Mouse (Mus musculus): ENCODE results near the gene Hpca. TPM values are rescaled to one million over a fixed set of nuclear protein-coding genes. Genes with fewer than 3 reads are reported as not detected.
A peak's percentile ranks its signal among the peaks of the same experiment; 100 is the strongest.

Hpca gene
- polyA plus RNA-seq, 1 experiment from 2014 or later, result 2.7 TPM

GRCm38 (mm10) chr4:129082379-129083115, 39.3 kb downstream of the Hpca start:
- no peak overlapping the region for H3K27ac ChIP-seq (ENCODE audit: low read depth)
- 0 out of 2 replicates have a peak, but pooled peaks have one; percentile 40 for ATAC-seq (replicated peaks; ENCODE audit: low FRiP score, low TSS enrichment, low read depth)
- H3K4me3 ChIP-seq (ENCODE audit: low read depth, low read length), result no peak overlapping the region
- peak; percentile 79 for DNase-seq (ENCODE audit: low spot score)
- H3K9ac ChIP-seq (ENCODE audit: low read length), result no peak overlapping the region
- H3K4me1 ChIP-seq (replicated peaks; ENCODE audit: control insufficient read depth, insufficient read depth, low read length), result no peaks in the 10 kb centered on the region
- peaks cover 50% of the 10 kb centered on the region for H3K36me3 ChIP-seq (ENCODE audit: control insufficient read depth, insufficient read depth, low read length)
- peaks cover 4% of the 10 kb centered on the region; the same call in 1 of the 2 replicates for H3K9me3 ChIP-seq (ENCODE audit: control insufficient read depth, low read length)
- H3K4me2 ChIP-seq (ENCODE audit: low read length), result no peak overlapping the region
- 51% methylated on average over 10 of the region's 10 CpGs for WGBS
- no peaks in the 10 kb centered on the region for H3K27me3 ChIP-seq (replicated peaks; ENCODE audit: control insufficient read depth, insufficient read depth, low read length)

- H3K27ac ChIP-seq (ENCODE audit: low read depth), result no peak overlapping the region
- DNase-seq (ENCODE audit: low spot score) (no peak), ATAC-seq (replicated peaks; ENCODE audit: low FRiP score, low TSS enrichment, low read depth) (no peak)
- H3K4me3 ChIP-seq (ENCODE audit: low read depth, low read length), result no peak overlapping the region
- H3K4me2 ChIP-seq (ENCODE audit: low read length), result no peak overlapping the region
- H3K4me1 ChIP-seq (replicated peaks; ENCODE audit: control insufficient read depth, insufficient read depth, low read length), result no peaks in the 10 kb centered on the region
- peaks cover 55% of the 10 kb centered on the region for H3K36me3 ChIP-seq (ENCODE audit: control insufficient read depth, insufficient read depth, low read length)
- 67% methylated on average over 3 of the region's 3 CpGs for WGBS
- no peaks in the 10 kb centered on the region for H3K27me3 ChIP-seq (replicated peaks; ENCODE audit: control insufficient read depth, insufficient read depth, low read length)
- peaks cover 4% of the 10 kb centered on the region; the same call in 1 of the 2 replicates for H3K9me3 ChIP-seq (ENCODE audit: control insufficient read depth, low read length)
- H3K9ac ChIP-seq (ENCODE audit: low read length), result no peak overlapping the region
Measured at GRCm38 (mm10) chr4:129081939-129082338, 39.9 kb downstream of the Hpca start.

DNA sequence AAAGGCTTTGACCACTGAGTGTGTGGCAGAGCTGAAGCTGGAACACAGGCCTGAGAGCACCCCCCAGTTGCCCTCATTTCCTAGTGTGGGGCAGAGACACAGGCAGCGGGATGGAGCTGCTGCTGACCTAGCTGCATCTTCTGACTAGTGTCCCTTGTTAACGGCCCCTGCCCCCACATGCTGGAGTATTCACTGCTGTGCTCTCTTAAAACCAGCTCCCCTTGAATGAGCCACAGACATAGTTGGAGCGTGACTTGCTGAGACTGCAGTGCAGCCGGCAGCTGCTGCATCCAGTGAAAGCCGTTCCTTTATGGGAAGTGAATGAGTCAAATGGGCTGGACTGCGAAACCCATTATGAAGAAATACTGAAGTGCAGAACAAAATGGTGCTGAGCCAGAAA, 40.3 kb downstream of the Hpca start:
- WGBS, result 82% methylated on average over 6 of the region's 6 CpGs
- Histone ChIP-seq H3K4me3 (ENCODE audit: low read depth, low read length) (no peak overlapping the region), H3K9ac (ENCODE audit: low read length) (no peak overlapping the region), H3K4me1 (replicated peaks; ENCODE audit: control insufficient read depth, insufficient read depth, low read length) (no peaks in the 10 kb centered on the region), H3K9me3 (ENCODE audit: control insufficient read depth, low read length) (peaks cover 4% of the 10 kb centered on the region; the same call in 1 of the 2 replicates), H3K36me3 (ENCODE audit: control insufficient read depth, insufficient read depth, low read length) (peaks cover 59% of the 10 kb centered on the region), H3K27me3 (replicated peaks; ENCODE audit: control insufficient read depth, insufficient read depth, low read length) (no peaks in the 10 kb centered on the region), H3K4me2 (ENCODE audit: low read length) (no peak overlapping the region), H3K27ac (ENCODE audit: low read depth) (no peak overlapping the region)
- no peak for DNase-seq (ENCODE audit: low spot score)
- ATAC-seq (replicated peaks; ENCODE audit: low FRiP score, low TSS enrichment, low read depth), result no peak

DNA sequence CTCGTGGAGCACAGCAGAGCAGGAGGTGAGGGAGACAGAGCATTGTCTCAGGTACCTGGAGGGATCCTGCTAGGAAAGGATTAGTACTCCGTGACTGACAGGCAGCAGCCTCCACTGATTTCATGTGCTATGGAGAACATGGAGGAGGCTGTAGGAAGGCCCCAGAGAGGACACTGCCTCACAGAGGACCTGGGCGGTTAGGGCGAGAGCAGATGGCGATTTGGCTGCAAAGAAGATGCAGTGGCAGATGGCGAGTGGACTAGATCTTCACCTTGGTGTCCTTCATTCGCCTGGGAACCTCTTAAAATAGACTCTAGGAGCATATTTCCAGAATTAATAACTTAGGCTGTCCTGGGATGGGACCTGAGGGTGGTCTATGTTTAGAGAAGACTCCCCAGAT, 40.8 kb downstream of the Hpca start:
- Histone ChIP-seq H3K9me3 (ENCODE audit: control insufficient read depth, low read length) (peaks cover 4% of the 10 kb centered on the region; the same call in 1 of the 2 replicates), H3K4me3 (ENCODE audit: low read depth, low read length) (no peak overlapping the region), H3K9ac (ENCODE audit: low read length) (no peak overlapping the region), H3K4me2 (ENCODE audit: low read length) (no peak overlapping the region), H3K4me1 (replicated peaks; ENCODE audit: control insufficient read depth, insufficient read depth, low read length) (no peaks in the 10 kb centered on the region), H3K27me3 (replicated peaks; ENCODE audit: control insufficient read depth, insufficient read depth, low read length) (no peaks in the 10 kb centered on the region), H3K36me3 (ENCODE audit: control insufficient read depth, insufficient read depth, low read length) (peaks cover 64% of the 10 kb centered on the region), H3K27ac (ENCODE audit: low read depth) (no peak overlapping the region)
- WGBS, result 82% methylated on average over 7 of the region's 7 CpGs
- ATAC-seq (replicated peaks; ENCODE audit: low FRiP score, low TSS enrichment, low read depth), result no peak
- DNase-seq (ENCODE audit: low spot score), result no peak

- Histone ChIP-seq H3K9me3 (ENCODE audit: control insufficient read depth, low read length) (peaks cover 4% of the 10 kb centered on the region; the same call in 1 of the 2 replicates), H3K4me1 (replicated peaks; ENCODE audit: control insufficient read depth, insufficient read depth, low read length) (no peaks in the 10 kb centered on the region), H3K4me2 (ENCODE audit: low read length) (no peak overlapping the region), H3K9ac (ENCODE audit: low read length) (no peak overlapping the region), H3K36me3 (ENCODE audit: control insufficient read depth, insufficient read depth, low read length) (peaks cover 71% of the 10 kb centered on the region), H3K27me3 (replicated peaks; ENCODE audit: control insufficient read depth, insufficient read depth, low read length) (no peaks in the 10 kb centered on the region), H3K4me3 (ENCODE audit: low read depth, low read length) (no peak overlapping the region), H3K27ac (ENCODE audit: low read depth) (no peak overlapping the region)
- WGBS, result 98% methylated on average over 9 of the region's 9 CpGs
- DNase-seq (ENCODE audit: low spot score) (no peak), ATAC-seq (replicated peaks; ENCODE audit: low FRiP score, low TSS enrichment, low read depth) (no peak)
Measured at GRCm38 (mm10) chr4:129079126-129079525, 42.7 kb downstream of the Hpca start.

GRCm38 (mm10) chr4:129068848-129069247, 53.0 kb downstream of the Hpca start:
- H3K27ac ChIP-seq (ENCODE audit: low read depth), result no peak overlapping the region
- no peak overlapping the region for H3K9ac ChIP-seq (ENCODE audit: low read length)
- DNase-seq (ENCODE audit: low spot score) (no peak), ATAC-seq (replicated peaks; ENCODE audit: low FRiP score, low TSS enrichment, low read depth) (no peak)
- H3K27me3 ChIP-seq (replicated peaks; ENCODE audit: control insufficient read depth, insufficient read depth, low read length), result no peaks in the 10 kb centered on the region
- no peaks in the 10 kb centered on the region for H3K36me3 ChIP-seq (ENCODE audit: control insufficient read depth, insufficient read depth, low read length)
- WGBS, result 92% methylated on average over 4 of the region's 4 CpGs
- H3K4me3 ChIP-seq (ENCODE audit: low read depth, low read length), result no peak overlapping the region
- H3K9me3 ChIP-seq (ENCODE audit: control insufficient read depth, low read length), result no peaks in the 10 kb centered on the region
- H3K4me2 ChIP-seq (ENCODE audit: low read length), result no peak overlapping the region
- H3K4me1 ChIP-seq (replicated peaks; ENCODE audit: control insufficient read depth, insufficient read depth, low read length), result no peaks in the 10 kb centered on the region; the same call in 1 of the 2 replicates

GRCm38 (mm10) chr4:129067638-129068415, 54.0 kb downstream of the Hpca start:
- whole genome bisulfite sequencing, result 84% methylated on average over 5 of the region's 5 CpGs
- Histone ChIP-seq H3K4me1 (replicated peaks; ENCODE audit: control insufficient read depth, insufficient read depth, low read length) (peaks cover 3% of the 10 kb centered on the region; the same call in 1 of the 2 replicates), H3K36me3 (ENCODE audit: control insufficient read depth, insufficient read depth, low read length) (no peaks in the 10 kb centered on the region), H3K27ac (ENCODE audit: low read depth) (no peak overlapping the region), H3K4me2 (ENCODE audit: low read length) (no peak overlapping the region), H3K9me3 (ENCODE audit: control insufficient read depth, low read length) (no peaks in the 10 kb centered on the region), H3K4me3 (ENCODE audit: low read depth, low read length) (no peak overlapping the region), H3K27me3 (replicated peaks; ENCODE audit: control insufficient read depth, insufficient read depth, low read length) (no peaks in the 10 kb centered on the region), H3K9ac (ENCODE audit: low read length) (no peak overlapping the region)
- DNase-seq (ENCODE audit: low spot score) (no peak), ATAC-seq (replicated peaks; ENCODE audit: low FRiP score, low TSS enrichment, low read depth) (no peak)

GRCm38 (mm10) chr4:129065688-129066236, 56.1 kb downstream of the Hpca start:
- DNase-seq (ENCODE audit: low spot score), result no peak
- ATAC-seq (replicated peaks; ENCODE audit: low FRiP score, low TSS enrichment, low read depth), result no peak
- Histone ChIP-seq H3K27ac (ENCODE audit: low read depth) (no peak overlapping the region), H3K9ac (ENCODE audit: low read length) (no peak overlapping the region), H3K4me3 (ENCODE audit: low read depth, low read length) (no peak overlapping the region), H3K9me3 (ENCODE audit: control insufficient read depth, low read length) (no peaks in the 10 kb centered on the region), H3K36me3 (ENCODE audit: control insufficient read depth, insufficient read depth, low read length) (no peaks in the 10 kb centered on the region), H3K4me2 (ENCODE audit: low read length) (no peak overlapping the region), H3K4me1 (replicated peaks; ENCODE audit: control insufficient read depth, insufficient read depth, low read length) (peaks cover 3% of the 10 kb centered on the region; the same call in 1 of the 2 replicates), H3K27me3 (replicated peaks; ENCODE audit: control insufficient read depth, insufficient read depth, low read length) (no peaks in the 10 kb centered on the region)
